Mouse (Mus musculus): ENCODE measurements at regions not wholly inside any gene's neighbourhood (a gene's known extent, or its start where the extent isn't known, plus 50 kb on each side); places are given as distances from the start of the nearest gene placed in this dataset.
"Not testable (repeated sequence)": the region's sequence is repeated elsewhere in the genome, so short reads cannot be mapped to it uniquely, and the experiment has no call there.

DNA sequence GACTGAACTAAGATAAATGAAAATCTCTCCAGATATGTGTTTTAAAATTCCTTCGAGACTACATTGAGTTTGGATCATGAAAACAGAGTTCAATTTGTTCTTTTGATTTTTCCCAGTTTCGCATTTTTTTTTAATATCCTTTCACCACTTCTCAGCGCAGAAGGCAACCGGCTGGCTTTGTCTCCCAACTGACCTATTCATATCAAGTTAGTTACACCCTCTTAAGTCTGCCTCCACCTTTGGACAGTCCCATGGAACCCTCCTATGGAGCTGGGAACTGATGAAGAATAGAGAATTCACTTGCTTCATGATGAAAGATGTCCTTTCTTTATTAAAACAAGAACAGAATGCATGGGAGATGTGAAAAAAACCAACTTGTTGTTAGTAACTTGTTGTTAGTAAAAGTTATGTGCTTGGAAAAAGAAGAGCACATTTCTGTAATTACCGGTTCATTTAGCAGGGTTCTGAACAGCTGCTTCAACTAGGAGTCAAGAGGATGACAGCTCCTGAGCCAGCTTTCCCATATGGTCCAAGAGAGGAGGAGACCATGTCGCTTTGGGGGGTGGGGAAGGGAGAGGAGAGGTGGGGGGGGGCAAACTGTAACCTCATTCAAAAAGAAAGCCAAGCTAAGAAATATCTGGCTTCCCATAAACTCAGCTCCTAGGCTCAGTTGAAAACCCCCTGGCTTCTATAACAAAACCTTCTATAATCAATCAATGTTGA lies 495.6 kb upstream of the Gm9747 start:
- Histone ChIP-seq H3K27me3 (no peaks in the 10 kb centered on the region), H3K4me3 (no peak overlapping the region), H3K4me2 (no peak overlapping the region), H3K9ac (no peak overlapping the region), H3K36me3 (no peaks in the 10 kb centered on the region), H3K27ac (no peak overlapping the region), H3K9me3 (no peaks in the 10 kb centered on the region), H3K4me1 (no peaks in the 10 kb centered on the region)
- WGBS: 75% methylated on average over 6 of the region's 6 CpGs
- no peak for ATAC-seq (ENCODE audit: insufficient number of reproducible peaks, insufficient read depth, low FRiP score, low TSS enrichment, low read depth)

DNA sequence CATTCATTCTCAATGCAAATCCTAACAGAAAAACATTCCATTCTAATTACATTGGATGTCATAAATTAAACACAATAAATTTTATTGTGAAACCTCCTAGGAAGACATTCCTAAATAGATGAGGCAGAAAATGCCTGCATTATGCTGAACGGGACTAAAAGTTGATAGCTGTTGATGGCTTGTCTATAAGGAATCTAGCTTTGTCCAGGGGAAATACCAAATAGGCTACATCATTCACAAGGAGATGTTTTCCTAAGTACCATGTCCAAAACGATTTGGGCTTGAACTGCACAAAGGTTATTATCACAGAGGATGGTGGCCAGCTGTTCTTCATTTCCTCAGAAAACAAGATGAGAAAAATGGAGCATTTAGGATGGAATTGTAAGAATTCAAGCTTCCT lies 494.5 kb upstream of the Gm9747 start:
- no peak for ATAC-seq (ENCODE audit: insufficient number of reproducible peaks, insufficient read depth, low FRiP score, low TSS enrichment, low read depth)

DNA sequence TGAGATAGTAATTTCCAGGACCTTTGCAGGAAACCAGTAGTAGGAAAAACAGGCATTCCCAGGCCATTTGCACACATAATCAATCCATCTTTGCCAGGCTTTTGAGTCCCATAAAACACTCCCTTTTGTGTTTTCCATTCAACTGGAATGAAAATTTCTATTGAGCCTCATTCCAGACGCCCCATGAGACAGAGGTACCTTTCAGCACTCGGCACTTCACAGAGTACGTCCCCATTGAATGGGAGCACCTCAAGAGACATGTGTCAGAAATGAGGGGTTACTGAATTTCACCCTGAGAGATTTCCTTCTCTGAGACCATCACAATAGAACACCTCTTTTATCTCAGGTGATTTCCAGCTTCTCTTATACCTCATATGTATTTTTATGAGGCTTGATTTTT lies 493.5 kb upstream of the Gm9747 start:
- Histone ChIP-seq H3K9ac (no peak overlapping the region), H3K4me3 (no peak overlapping the region), H3K9me3 (no peaks in the 10 kb centered on the region), H3K27ac (no peak overlapping the region), H3K27me3 (no peaks in the 10 kb centered on the region), H3K4me1 (peaks cover 4% of the 10 kb centered on the region), H3K36me3 (no peaks in the 10 kb centered on the region), H3K4me2 (no peak overlapping the region)
- no peak for ATAC-seq (ENCODE audit: insufficient number of reproducible peaks, insufficient read depth, low FRiP score, low TSS enrichment, low read depth)
- 52% methylated on average over 3 of the region's 3 CpGs for whole genome bisulfite sequencing

More for the DNA sequence above, 494.5 kb upstream of the Gm9747 start:
- Histone ChIP-seq H3K4me2 (no peak overlapping the region), H3K9me3 (no peaks in the 10 kb centered on the region), H3K4me1 (no peaks in the 10 kb centered on the region), H3K4me3 (no peak overlapping the region), H3K27ac (no peak overlapping the region), H3K27me3 (no peaks in the 10 kb centered on the region), H3K9ac (no peak overlapping the region), H3K36me3 (no peaks in the 10 kb centered on the region)
- WGBS: 6% methylated on average over 2 of the region's 2 CpGs

- Histone ChIP-seq H3K9me3 (no peaks in the 10 kb centered on the region), H3K27ac (no peak overlapping the region), H3K4me3 (no peak overlapping the region), H3K9ac (no peak overlapping the region), H3K36me3 (no peaks in the 10 kb centered on the region), H3K27me3 (no peaks in the 10 kb centered on the region), H3K4me2 (no peak overlapping the region), H3K4me1 (peaks cover 10% of the 10 kb centered on the region)
- ATAC-seq (ENCODE audit: insufficient number of reproducible peaks, insufficient read depth, low FRiP score, low TSS enrichment, low read depth): no peak
- WGBS: 93% methylated on average over 1 of the region's 1 CpGs
Measured at GRCm38 (mm10) chr1:81739981-81740380, 492.9 kb upstream of the Gm9747 start.

- not testable (repeated sequence) for H3K4me3 ChIP-seq; H3K36me3 ChIP-seq; H3K27me3 ChIP-seq; H3K9ac ChIP-seq; H3K27ac ChIP-seq; H3K9me3 ChIP-seq; ATAC-seq (ENCODE audit: insufficient number of reproducible peaks, insufficient read depth, low FRiP score, low TSS enrichment, low read depth); H3K4me2 ChIP-seq
- H3K4me1 ChIP-seq: peaks cover 25% of the 10 kb centered on the region
- WGBS: 88% methylated on average over 8 of the region's 8 CpGs
Measured at GRCm38 (mm10) chr1:81741882-81742281, 491.0 kb upstream of the Gm9747 start.

DNA sequence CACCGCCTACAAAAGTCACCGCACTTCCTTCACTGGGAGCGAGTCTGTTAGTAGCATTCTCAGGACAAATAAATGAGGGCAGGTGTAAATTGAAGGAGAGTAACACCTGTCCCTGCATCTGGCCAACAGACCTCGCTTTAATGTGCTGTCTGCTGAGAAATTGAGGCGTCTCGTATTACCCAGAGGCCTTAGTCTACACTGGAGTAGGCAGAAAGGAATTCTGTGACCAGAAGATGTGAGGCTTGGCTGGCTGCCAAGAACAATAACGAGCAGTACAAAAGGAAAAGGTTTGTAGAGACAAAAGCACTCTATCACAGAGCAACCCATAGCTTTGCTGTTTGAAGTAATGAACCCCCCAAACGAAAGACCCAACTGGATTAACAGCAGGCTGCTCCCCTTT lies 488.4 kb upstream of the Gm9747 start:
- no peaks in the 10 kb centered on the region for H3K9me3 ChIP-seq
- H3K4me2 ChIP-seq: no peak overlapping the region
- no peak overlapping the region for H3K4me3 ChIP-seq
- peak overlapping the region; percentile 75 for H3K27ac ChIP-seq
- ATAC-seq (ENCODE audit: insufficient number of reproducible peaks, insufficient read depth, low FRiP score, low TSS enrichment, low read depth): peak; percentile 88
- 18% methylated on average over 8 of the region's 8 CpGs for WGBS
- H3K4me1 ChIP-seq: peaks cover 25% of the 10 kb centered on the region
- H3K9ac ChIP-seq: no peak overlapping the region
- H3K36me3 ChIP-seq: no peaks in the 10 kb centered on the region
- no peaks in the 10 kb centered on the region for H3K27me3 ChIP-seq

- H3K4me2 ChIP-seq: no peak overlapping the region
- ATAC-seq (ENCODE audit: insufficient number of reproducible peaks, insufficient read depth, low FRiP score, low TSS enrichment, low read depth): no peak
- no peaks in the 10 kb centered on the region for H3K9me3 ChIP-seq
Measured at GRCm38 (mm10) chr1:81745024-81745960, 487.6 kb upstream of the Gm9747 start.

DNA sequence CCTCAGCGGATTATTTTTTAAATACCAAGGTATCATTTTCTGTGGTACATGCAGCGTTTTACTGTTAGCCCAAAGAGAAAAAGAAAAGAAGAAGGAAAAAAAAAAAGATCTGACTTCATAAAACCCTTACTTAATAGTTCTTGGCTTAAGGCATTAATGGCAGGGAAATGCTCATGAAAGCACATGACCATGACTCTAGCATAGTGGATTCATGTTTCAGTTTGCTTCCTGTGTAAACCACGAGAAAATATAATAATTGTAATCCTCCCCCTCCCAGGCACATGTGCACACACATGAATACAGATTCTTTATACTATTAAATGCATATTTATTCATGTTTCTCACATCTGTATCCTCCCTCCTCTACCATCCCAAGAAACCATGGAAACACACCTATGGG lies 486.9 kb upstream of the Gm9747 start:
- WGBS: 50% methylated on average over 3 of the region's 3 CpGs
- no peak overlapping the region for H3K4me3 ChIP-seq
- peaks cover 25% of the 10 kb centered on the region for H3K4me1 ChIP-seq
- H3K27ac ChIP-seq: no peak overlapping the region; the same call in 1 of the 2 replicates
- H3K36me3 ChIP-seq: no peaks in the 10 kb centered on the region
- H3K9ac ChIP-seq: no peak overlapping the region
- no peaks in the 10 kb centered on the region for H3K9me3 ChIP-seq
- H3K27me3 ChIP-seq: no peaks in the 10 kb centered on the region
- ATAC-seq (ENCODE audit: insufficient number of reproducible peaks, insufficient read depth, low FRiP score, low TSS enrichment, low read depth): no peak
- H3K4me2 ChIP-seq: no peak overlapping the region

More at GRCm38 (mm10) chr1:81745024-81745960, 487.6 kb upstream of the Gm9747 start:
- no peak overlapping the region for H3K9ac ChIP-seq
- H3K4me3 ChIP-seq: no peak overlapping the region
- H3K4me1 ChIP-seq: peaks cover 25% of the 10 kb centered on the region
- no peaks in the 10 kb centered on the region for H3K27me3 ChIP-seq
- WGBS: 64% methylated on average over 14 of the region's 14 CpGs
- peak overlapping the region; percentile 75 for H3K27ac ChIP-seq
- no peaks in the 10 kb centered on the region for H3K36me3 ChIP-seq

GRCm38 (mm10) chr1:81747025-81747424 lies 485.9 kb upstream of the Gm9747 start:
- Histone ChIP-seq H3K9ac (no peak overlapping the region), H3K36me3 (no peaks in the 10 kb centered on the region), H3K4me3 (no peak overlapping the region), H3K27me3 (no peaks in the 10 kb centered on the region), H3K4me1 (peaks cover 25% of the 10 kb centered on the region), H3K27ac (no peak overlapping the region), H3K4me2 (no peak overlapping the region), H3K9me3 (no peaks in the 10 kb centered on the region)
- 72% methylated on average over 3 of the region's 3 CpGs for WGBS
- no peak for ATAC-seq (ENCODE audit: insufficient number of reproducible peaks, insufficient read depth, low FRiP score, low TSS enrichment, low read depth)

GRCm38 (mm10) chr1:81754067-81754466 lies 478.8 kb upstream of the Gm9747 start:
- H3K4me1 ChIP-seq: no peaks in the 10 kb centered on the region
- 85% methylated on average over 2 of the region's 2 CpGs for WGBS
- H3K27ac ChIP-seq: no peak overlapping the region
- H3K9ac ChIP-seq: no peak overlapping the region
- no peaks in the 10 kb centered on the region for H3K36me3 ChIP-seq
- H3K4me3 ChIP-seq: no peak overlapping the region
- ATAC-seq (ENCODE audit: insufficient number of reproducible peaks, insufficient read depth, low FRiP score, low TSS enrichment, low read depth): no peak
- H3K9me3 ChIP-seq: no peaks in the 10 kb centered on the region
- no peaks in the 10 kb centered on the region for H3K27me3 ChIP-seq
- H3K4me2 ChIP-seq: no peak overlapping the region

- ATAC-seq (ENCODE audit: insufficient number of reproducible peaks, insufficient read depth, low FRiP score, low TSS enrichment, low read depth): no peak
- 0 out of 2 replicates have a peak, but pooled peaks cover 5% of the 10 kb centered on the region for H3K4me1 ChIP-seq
- H3K36me3 ChIP-seq: no peaks in the 10 kb centered on the region
- no peak overlapping the region for H3K4me3 ChIP-seq
- H3K4me2 ChIP-seq: no peak overlapping the region
- H3K27me3 ChIP-seq: no peaks in the 10 kb centered on the region
- no peak overlapping the region for H3K27ac ChIP-seq
- H3K9me3 ChIP-seq: no peaks in the 10 kb centered on the region
- 74% methylated on average over 3 of the region's 3 CpGs for WGBS
- no peak overlapping the region for H3K9ac ChIP-seq
Measured at GRCm38 (mm10) chr1:81755281-81755680, 477.6 kb upstream of the Gm9747 start.

GRCm38 (mm10) chr1:81755694-81756093 lies 477.2 kb upstream of the Gm9747 start:
- ATAC-seq (ENCODE audit: insufficient number of reproducible peaks, insufficient read depth, low FRiP score, low TSS enrichment, low read depth): no peak
- H3K27ac ChIP-seq: no peak overlapping the region
- no peak overlapping the region for H3K4me3 ChIP-seq
- no peaks in the 10 kb centered on the region for H3K9me3 ChIP-seq
- H3K4me1 ChIP-seq: 0 out of 2 replicates have a peak, but pooled peaks cover 5% of the 10 kb centered on the region
- 68% methylated on average over 2 of the region's 2 CpGs for WGBS
- H3K4me2 ChIP-seq: no peak overlapping the region
- no peak overlapping the region for H3K9ac ChIP-seq
- H3K36me3 ChIP-seq: no peaks in the 10 kb centered on the region
- no peaks in the 10 kb centered on the region for H3K27me3 ChIP-seq

Data from embryonic facial prominence, embryonic 13.5 days (tissue).